Mouse (Mus musculus): Measurements from ENCODE around the gene Gm17545. TPM values are rescaled to one million over a fixed set of nuclear protein-coding genes. Genes with fewer than 3 reads are reported as not detected.

Gene Gm17545
- polyA plus RNA-seq, 1 experiment from 2014 or later: not detected

GRCm38 (mm10) chr9:22488963-22489362, 34.9 kb downstream of the Gm17545 start:
- no peak for DNase-seq (ENCODE audit: low spot score)

GRCm38 (mm10) chr9:22494203-22494807, 40.2 kb downstream of the Gm17545 start:
- no peak for DNase-seq (ENCODE audit: low spot score)

GRCm38 (mm10) chr9:22495133-22495532, 41.0 kb downstream of the Gm17545 start:
- DNase-seq (ENCODE audit: low spot score): no peak

GRCm38 (mm10) chr9:22497021-22497767, 43.1 kb downstream of the Gm17545 start:
- no peak for DNase-seq (ENCODE audit: low spot score)

- no peak for DNase-seq (ENCODE audit: low spot score)
Observed at GRCm38 (mm10) chr9:22502972-22503371, 48.9 kb downstream of the Gm17545 start.

GRCm38 (mm10) chr9:22503581-22503980, 49.5 kb downstream of the Gm17545 start:
- no peak for DNase-seq (ENCODE audit: low spot score)

- no peak for DNase-seq (ENCODE audit: low spot score)
Observed at GRCm38 (mm10) chr9:22505574-22505973, 51.5 kb downstream of the Gm17545 start.

Other genes with a start within 250 kb of the Gm17545 start
- 17.9 and 19.9 TPM in 2 replicates for gene Zfp809, start 228.6 kb upstream of the Gm17545 start, polyA plus RNA-seq (2015; fragmentation: Nextera tagmentation; extraction: Ambion mirVana)
- 7.2 and 7.8 TPM in 2 replicates for gene Zfp599, start 194.4 kb upstream of the Gm17545 start, polyA plus RNA-seq (2015; fragmentation: Nextera tagmentation; extraction: Ambion mirVana)
- gene Zfp810, start 146.6 kb upstream of the Gm17545 start, polyA plus RNA-seq (2015; fragmentation: Nextera tagmentation; extraction: Ambion mirVana): 17.0 and 17.7 TPM in 2 replicates
- gene Anln, start 65.1 kb upstream of the Gm17545 start, polyA plus RNA-seq (2015; fragmentation: Nextera tagmentation; extraction: Ambion mirVana): 20.1 and 20.7 TPM in 2 replicates
- gene 9530077C05Rik, start 42.8 kb upstream of the Gm17545 start, polyA plus RNA-seq (2015; fragmentation: Nextera tagmentation; extraction: Ambion mirVana): 12.3 and 16.2 TPM in 2 replicates
- 126 and 150 TPM in 2 replicates for gene Rp9, start 15.5 kb downstream of the Gm17545 start, polyA plus RNA-seq (2015; fragmentation: Nextera tagmentation; extraction: Ambion mirVana)
- 14.8 and 16.0 TPM in 2 replicates for gene Bbs9, start 21.4 kb downstream of the Gm17545 start, polyA plus RNA-seq (2015; fragmentation: Nextera tagmentation; extraction: Ambion mirVana)

Data from thymus, postnatal 0 days (tissue).